Mouse (Mus musculus): ENCODE data around the gene Tmtc2.

The Tmtc2 gene

DNA sequence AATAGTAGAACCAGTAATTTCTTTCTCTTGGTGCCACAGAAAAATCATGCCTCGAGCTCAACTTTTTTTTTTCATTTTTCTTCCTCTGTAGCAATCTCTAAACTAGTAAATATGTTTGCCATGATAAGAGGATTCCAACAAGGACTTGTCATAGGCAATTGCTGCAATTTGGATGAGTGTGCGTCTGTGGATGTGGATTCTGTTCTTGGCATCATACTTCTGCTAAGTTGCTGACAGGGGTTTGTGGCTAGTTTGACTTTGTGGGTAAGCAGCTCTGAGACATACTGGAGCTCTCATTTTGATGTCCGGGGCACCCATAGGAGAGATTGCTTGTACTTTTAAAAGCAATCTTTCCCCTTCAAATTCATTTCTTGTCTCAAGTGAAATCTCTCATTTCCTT is 432.1 kb downstream of the Tmtc2 start:
- DNase-seq: no peak

All from liver (tissue).